Mouse (Mus musculus) spleen, postnatal 14 days (tissue): ENCODE results near the gene Ccl7.

Source experiments
- DNase-seq, 2 experiments: peaks; one replicate each; pipeline ENCODE4 v3.0.0; 2021 to 2022; ENCODE audit warnings: low spot score in 2 of 2

Ccl7 gene

GRCm38 (mm10) chr11:82035356-82035755 lies 10.2 kb upstream of the Ccl7 start, which contains the start of gene Ccl2:
Gene Ccl2 (plus strand): TSS chr11:82035571.
- peak in 1 of 2 experiments; percentile 6 for DNase-seq

- no peak for DNase-seq
Observed at GRCm38 (mm10) chr11:82035857-82036256, 9.7 kb upstream of the Ccl7 start.

GRCm38 (mm10) chr11:82038535-82038934 lies 7.0 kb upstream of the Ccl7 start, which contains the start of gene Gm17268:
Gene Gm17268 (minus strand): TSS chr11:82038562.
- no peak for DNase-seq

GRCm38 (mm10) chr11:82039132-82039660 lies 6.3 kb upstream of the Ccl7 start:
- no peak for DNase-seq

GRCm38 (mm10) chr11:82041671-82042080 lies 3.8 kb upstream of the Ccl7 start:
- DNase-seq = no peak

- peak in 1 of 2 experiments; percentile 3 for DNase-seq
Observed at GRCm38 (mm10) chr11:82047746-82048415, 2.4 kb downstream of the Ccl7 start.

- DNase-seq = no peak
Observed at GRCm38 (mm10) chr11:82053849-82054248, 8.3 kb downstream of the Ccl7 start.

GRCm38 (mm10) chr11:82057646-82058045 lies 12.1 kb downstream of the Ccl7 start, which contains the start of gene Ccl11:
Gene Ccl11 (plus strand): TSS chr11:82057823.
- no peak for DNase-seq

- no peak for DNase-seq
Observed at GRCm38 (mm10) chr11:82062226-82062625, 16.7 kb downstream of the Ccl7 start.

- no peak for DNase-seq
Observed at GRCm38 (mm10) chr11:82063454-82063853, 17.9 kb downstream of the Ccl7 start.

- no peak for DNase-seq
Observed at GRCm38 (mm10) chr11:82066953-82067571, 21.6 kb downstream of the Ccl7 start.

- no peak for DNase-seq
Observed at GRCm38 (mm10) chr11:82071076-82071475, 25.6 kb downstream of the Ccl7 start.

- no peak for DNase-seq
Observed at GRCm38 (mm10) chr11:82072374-82072773, 26.9 kb downstream of the Ccl7 start.

- no peak for DNase-seq
Observed at GRCm38 (mm10) chr11:82072984-82073383, 27.5 kb downstream of the Ccl7 start.

- no peak for DNase-seq
Observed at GRCm38 (mm10) chr11:82073686-82074085, 28.2 kb downstream of the Ccl7 start.

GRCm38 (mm10) chr11:82077031-82077430 lies 31.5 kb downstream of the Ccl7 start:
- DNase-seq = no peak

GRCm38 (mm10) chr11:82078136-82078730 lies 32.7 kb downstream of the Ccl7 start:
- no peak for DNase-seq

- DNase-seq = no peak
Observed at GRCm38 (mm10) chr11:82080865-82081264, 35.4 kb downstream of the Ccl7 start.

- no peak for DNase-seq
Observed at GRCm38 (mm10) chr11:82084360-82084759, 38.8 kb downstream of the Ccl7 start.
